Mouse (Mus musculus) intestine, embryonic 16.5 days (tissue): ENCODE measurements around the gene Irf6. TPM values are rescaled to one million over a fixed set of nuclear protein-coding genes. Genes with fewer than 3 reads are reported as not detected.

Experiments used
- ATAC-seq: fragments of 200-750 bp; cut with Nextera tagmentation; 2 replicates; pipeline ENCODE4 v1.8.0; 2017; ENCODE audit warnings: moderate TSS enrichment, moderate library complexity
- H3K27ac ChIP-seq: fragments of 300-500 bp; sonication (generic); 2 replicates; pipeline ENCODE4 v1.5.1; 2014; ENCODE audit warnings: mild to moderate bottlenecking, low read length
- H3K27me3 ChIP-seq: fragments of 300-500 bp; sonication (generic); replicated peaks from 2 replicates; pipeline ENCODE4 v1.6.1; 2014; ENCODE audit warnings: low read length, control low read depth, mixed read lengths; ENCODE audit not compliant: control insufficient read depth, insufficient read depth
- H3K36me3 ChIP-seq: fragments of 300-500 bp; sonication (generic); 2 replicates; pipeline ENCODE4 v1.6.1; 2014; ENCODE audit warnings: low read length, control low read depth; ENCODE audit not compliant: control insufficient read depth, insufficient read depth
- H3K4me1 ChIP-seq: fragments of 300-500 bp; sonication (generic); 2 replicates; pipeline ENCODE4 v1.6.1; 2014; ENCODE audit warnings: low read length, control low read depth, mixed read lengths; ENCODE audit not compliant: control insufficient read depth, insufficient read depth
- H3K4me2 ChIP-seq: fragments of 300-500 bp; sonication (generic); 2 replicates; pipeline ENCODE4 v1.6.1; 2014; ENCODE audit warnings: low read depth, low read length, control low read depth
- H3K4me3 ChIP-seq: fragments of 300-500 bp; sonication (generic); 2 replicates; pipeline ENCODE4 v1.5.1; 2014; ENCODE audit warnings: mild to moderate bottlenecking, low read length
- H3K9ac ChIP-seq: fragments of 300-500 bp; sonication (generic); 2 replicates; pipeline ENCODE4 v1.6.1; 2014; ENCODE audit warnings: low read depth, low read length
- H3K9me3 ChIP-seq: fragments of 300-500 bp; sonication (generic); 2 replicates; pipeline ENCODE4 v1.6.1; 2016; ENCODE audit warnings: low read length, control low read depth; ENCODE audit not compliant: control insufficient read depth
- WGBS: fragments of 180-500 bp; shearing (Covaris S2); extraction: QIAGEN DNeasy Blood & Tissue Kit; methylation state at CpG from one replicate; pipeline ENCODE4 v1.1.7; 2014; 5-methylcytosine and 5-hydroxymethylcytosine counted together
- polyA plus RNA-seq: library from polyadenylated mRNA; unstranded; fragments of >200 nt; fragmentation: Nextera tagmentation; extraction: Ambion mirVana; gene quantifications from 2 replicates; pipeline ENCODE4 v1.2.1, GENCODE M21; 2015

The Irf6 gene
- polyA plus RNA-seq, 1 experiment from 2014 or later: 95.0 TPM

DNA sequence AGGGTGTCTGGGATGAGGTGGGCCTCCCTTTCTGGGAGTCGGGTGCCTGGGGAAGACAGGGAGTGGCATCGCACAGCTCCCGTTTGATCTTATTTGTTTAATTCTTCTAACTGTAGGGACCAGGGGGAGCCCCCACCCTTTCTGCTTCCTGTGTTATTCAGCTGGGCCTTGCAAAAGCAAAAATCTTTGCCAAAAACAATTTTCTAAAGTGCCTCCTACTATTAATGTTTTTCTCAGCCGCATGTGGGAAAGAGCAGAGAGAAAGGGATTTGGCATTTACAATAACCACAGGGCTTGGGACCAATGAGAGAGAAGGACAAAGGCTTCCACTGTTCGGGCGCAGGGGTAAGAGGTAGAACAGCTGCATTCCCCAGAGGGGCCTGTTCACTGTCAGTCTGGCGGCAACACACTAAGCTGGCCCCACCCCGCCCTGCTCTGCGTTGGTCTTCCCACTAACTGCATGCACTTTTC lies 36.3 kb downstream of the Irf6 start:
- Histone ChIP-seq H3K27me3 (no peaks in the 10 kb centered on the region), H3K9ac (peak overlapping the region; percentile 35; the same call in 1 of the 2 replicates), H3K36me3 (no peaks in the 10 kb centered on the region), H3K4me3 (no peak overlapping the region), H3K9me3 (no peaks in the 10 kb centered on the region), H3K27ac (peak overlapping the region; percentile 85), H3K4me1 (peaks cover 25% of the 10 kb centered on the region), H3K4me2 (peak overlapping the region; percentile 11; the same call in 1 of the 2 replicates)
- ATAC-seq: peak; percentile 96
- WGBS: 14% methylated on average over 9 of the region's 9 CpGs

DNA sequence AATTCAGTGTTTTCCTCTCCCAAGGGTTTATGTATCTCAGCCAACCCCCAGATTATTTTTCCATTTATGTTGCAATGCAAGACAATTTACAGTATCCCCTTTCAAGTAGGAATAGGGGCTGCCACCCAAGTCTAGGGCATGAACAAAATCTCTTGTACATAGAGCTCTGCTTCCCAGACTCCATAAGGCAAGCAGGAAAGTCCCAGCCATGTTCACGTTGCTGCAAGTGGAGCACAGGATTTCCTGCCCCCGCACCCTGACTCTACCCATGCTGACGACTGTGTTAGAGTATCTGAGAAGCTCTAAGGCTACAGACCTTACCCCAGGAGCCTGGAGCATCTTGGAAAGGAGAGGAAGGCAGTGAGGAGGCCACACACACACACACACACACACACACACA lies 36.9 kb downstream of the Irf6 start:
- ATAC-seq: peak; percentile 18; the same call in 1 of the 2 replicates
- WGBS: 42% methylated on average over 3 of the region's 3 CpGs
- Histone ChIP-seq H3K9me3 (no peaks in the 10 kb centered on the region), H3K4me1 (peaks cover 25% of the 10 kb centered on the region), H3K4me3 (no peak overlapping the region), H3K27ac (peak overlapping the region; percentile 85), H3K27me3 (no peaks in the 10 kb centered on the region), H3K4me2 (no peak overlapping the region), H3K9ac (no peak overlapping the region), H3K36me3 (no peaks in the 10 kb centered on the region)

DNA sequence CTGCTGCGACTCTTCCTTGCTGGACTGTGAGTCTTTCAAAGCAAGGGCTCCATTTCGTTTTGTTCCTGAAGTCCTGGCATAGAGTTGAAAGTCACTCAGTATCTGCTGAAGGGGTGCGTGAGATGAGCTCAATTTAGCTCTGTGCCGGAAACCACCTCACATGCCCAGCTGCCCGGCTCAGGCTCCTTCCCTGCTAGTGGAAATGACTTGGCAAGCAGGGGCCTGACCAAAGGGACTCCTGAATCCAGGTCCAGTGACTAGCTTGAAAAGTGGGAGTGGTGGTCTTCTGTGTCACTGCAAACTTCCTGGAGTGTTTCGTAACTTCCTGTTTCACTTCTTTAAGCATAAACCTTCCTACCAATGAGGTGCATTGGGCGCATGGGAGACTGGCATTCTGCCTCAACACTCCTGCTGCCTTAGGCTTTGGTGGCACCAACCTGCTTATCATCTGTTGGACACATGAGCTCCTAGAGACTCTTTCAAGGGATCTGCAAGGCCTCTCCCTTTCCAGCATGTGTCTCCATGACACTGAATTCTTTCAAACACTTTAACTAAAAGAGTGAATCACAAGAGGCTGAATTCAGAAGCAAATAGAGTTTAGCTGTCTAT lies 38.9 kb downstream of the Irf6 start:
- Histone ChIP-seq H3K4me1 (peaks cover 25% of the 10 kb centered on the region), H3K27ac (no peak overlapping the region), H3K9me3 (no peaks in the 10 kb centered on the region), H3K9ac (no peak overlapping the region), H3K36me3 (no peaks in the 10 kb centered on the region), H3K4me3 (no peak overlapping the region), H3K4me2 (no peak overlapping the region), H3K27me3 (no peaks in the 10 kb centered on the region)
- ATAC-seq: no peak
- WGBS: 85% methylated on average over 7 of the region's 7 CpGs

DNA sequence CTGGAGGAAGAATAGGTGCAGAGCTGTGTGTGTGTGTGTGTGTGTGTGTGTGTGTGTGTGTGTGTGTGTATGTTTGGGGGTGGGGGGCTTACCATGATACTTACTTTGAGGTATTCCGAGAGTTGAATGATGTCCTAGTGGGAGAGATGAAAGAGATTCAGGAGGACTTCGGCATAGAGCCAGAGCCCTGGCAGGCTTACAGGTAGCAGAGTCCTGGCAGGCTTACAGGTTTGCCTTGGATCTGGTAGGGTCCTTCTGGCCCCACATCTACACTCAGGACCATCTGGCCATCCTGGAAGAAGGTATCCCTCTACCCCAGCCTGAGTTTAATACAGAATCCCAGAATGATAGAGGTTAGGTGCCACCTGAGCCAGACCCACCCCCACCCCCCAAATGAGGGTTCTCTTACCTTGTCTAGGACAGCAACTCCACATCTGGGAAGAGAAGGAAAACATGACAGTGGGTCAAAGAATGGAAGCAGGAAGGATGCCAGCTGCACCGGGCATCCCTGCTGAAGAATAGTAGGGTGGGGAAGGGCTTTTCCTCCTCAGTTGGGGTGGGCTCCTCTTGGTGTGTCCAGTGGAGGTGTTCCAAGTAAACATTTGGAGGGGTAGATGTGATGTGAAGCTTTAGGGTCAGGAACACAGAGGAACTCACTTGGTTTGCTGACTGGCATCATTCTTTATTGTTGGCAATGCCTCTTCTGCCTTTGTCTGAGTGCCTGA lies 41.7 kb downstream of the Irf6 start:
- Histone ChIP-seq H3K9ac (no peak overlapping the region), H3K27ac (no peak overlapping the region), H3K9me3 (no peaks in the 10 kb centered on the region), H3K27me3 (no peaks in the 10 kb centered on the region), H3K4me3 (no peak overlapping the region), H3K36me3 (no peaks in the 10 kb centered on the region), H3K4me2 (no peak overlapping the region), H3K4me1 (peaks cover 9% of the 10 kb centered on the region)
- ATAC-seq: no peak
- 76% methylated on average over 3 of the region's 3 CpGs for WGBS

DNA sequence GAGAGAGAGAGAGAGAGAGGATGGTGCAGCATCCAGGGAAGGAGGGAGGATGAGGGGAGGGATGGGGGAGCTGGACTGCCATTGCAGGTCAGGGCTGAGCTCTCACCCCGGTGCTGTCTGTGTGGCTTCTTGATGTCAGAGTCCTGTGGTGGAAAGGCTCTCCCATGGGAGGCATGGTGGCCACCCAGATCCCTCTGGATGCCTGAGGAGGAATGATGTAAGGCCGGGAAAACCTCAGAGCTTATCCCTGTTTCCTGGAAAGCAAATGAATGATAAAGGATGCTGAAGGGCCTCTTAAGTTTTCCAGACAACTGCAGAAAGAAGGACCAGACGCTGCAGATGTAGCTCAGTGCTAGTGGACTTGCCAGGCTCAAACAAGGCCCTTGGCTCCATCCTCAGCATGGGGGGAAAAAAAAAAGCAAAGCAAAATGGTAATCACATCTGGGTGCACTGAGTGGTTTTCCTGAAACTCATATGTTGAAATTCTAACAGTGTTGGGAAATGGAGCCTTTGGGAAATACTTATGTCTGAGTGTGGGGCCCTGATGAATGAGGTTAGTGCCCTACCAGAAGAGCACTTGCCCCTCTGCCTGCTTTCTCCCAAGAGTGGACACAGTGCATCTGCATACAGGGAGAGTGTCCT lies 42.4 kb downstream of the Irf6 start:
- no peaks in the 10 kb centered on the region for H3K27me3 ChIP-seq
- no peak overlapping the region for H3K27ac ChIP-seq
- no peak overlapping the region for H3K9ac ChIP-seq
- H3K4me2 ChIP-seq: no peak overlapping the region
- no peak overlapping the region for H3K4me3 ChIP-seq
- H3K36me3 ChIP-seq: no peaks in the 10 kb centered on the region
- no peak for ATAC-seq
- peaks cover 2% of the 10 kb centered on the region for H3K4me1 ChIP-seq
- H3K9me3 ChIP-seq: no peaks in the 10 kb centered on the region
- WGBS: 52% methylated on average over 3 of the region's 3 CpGs

DNA sequence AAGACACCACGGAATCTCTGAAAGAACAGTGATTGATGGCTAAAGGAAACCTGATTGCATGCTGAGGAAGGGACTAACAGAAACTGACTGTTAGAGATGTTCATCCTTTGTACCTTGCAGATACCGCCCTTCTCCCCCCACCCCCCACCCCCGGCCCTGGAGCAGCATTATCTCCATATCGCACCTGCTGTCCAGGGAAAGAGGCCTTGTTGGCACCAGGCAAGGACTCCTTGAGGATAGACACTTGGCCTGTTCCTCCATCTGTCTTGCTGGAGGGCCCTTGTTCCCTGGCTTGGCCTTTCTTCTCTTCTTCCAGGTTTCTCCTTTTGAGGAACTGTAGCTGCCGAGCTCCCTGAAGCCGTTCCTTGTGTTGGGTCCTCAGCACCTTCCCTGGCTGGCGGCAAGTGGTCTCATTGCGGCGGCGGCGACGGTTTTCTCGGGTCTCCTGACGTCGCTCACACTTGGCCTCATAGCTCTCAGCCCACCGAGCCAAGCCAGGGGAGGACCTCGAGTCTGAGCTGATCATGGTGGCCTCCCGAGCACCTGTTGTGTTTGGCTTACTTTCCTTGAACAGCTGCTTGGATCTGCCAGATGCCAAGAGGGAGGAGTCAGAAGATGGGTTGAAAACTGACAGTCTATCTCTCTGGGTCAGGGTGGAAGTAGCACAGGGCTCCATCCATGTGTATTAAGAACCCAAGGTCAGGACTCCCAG lies 44.7 kb downstream of the Irf6 start:
- 85% methylated on average over 18 of the region's 18 CpGs for WGBS
- Histone ChIP-seq H3K27me3 (no peaks in the 10 kb centered on the region), H3K9ac (no peak overlapping the region), H3K27ac (no peak overlapping the region), H3K4me1 (no peaks in the 10 kb centered on the region), H3K36me3 (no peaks in the 10 kb centered on the region), H3K4me2 (no peak overlapping the region), H3K4me3 (no peak overlapping the region), H3K9me3 (no peaks in the 10 kb centered on the region)
- ATAC-seq: 0 out of 2 replicates have a peak, but pooled peaks have one; percentile 6

DNA sequence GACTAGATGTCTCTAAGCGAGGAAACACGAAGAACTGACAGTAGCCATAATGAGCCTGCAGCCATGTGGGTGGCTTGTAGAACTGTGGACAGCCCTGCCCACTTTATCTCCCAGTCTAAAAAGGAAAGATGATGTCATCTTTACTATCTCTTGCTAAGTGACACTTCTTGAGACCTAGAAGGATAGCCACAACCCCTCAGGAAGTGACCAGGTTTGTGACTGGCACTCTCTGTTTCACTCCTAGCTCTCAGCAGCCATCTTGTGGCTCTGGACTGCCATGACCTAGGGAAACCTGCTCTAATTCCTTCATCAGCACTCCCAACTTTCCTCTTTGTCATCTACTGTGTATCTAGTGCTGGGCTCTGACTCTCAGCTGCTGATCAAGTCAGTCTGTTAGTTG lies 45.4 kb downstream of the Irf6 start:
- H3K27ac ChIP-seq: no peak overlapping the region
- 97% methylated on average over 2 of the region's 2 CpGs for WGBS
- ATAC-seq: peak; percentile 40; the same call in 1 of the 2 replicates
- no peak overlapping the region for H3K4me2 ChIP-seq
- H3K36me3 ChIP-seq: no peaks in the 10 kb centered on the region
- H3K9ac ChIP-seq: no peak overlapping the region
- H3K27me3 ChIP-seq: no peaks in the 10 kb centered on the region
- H3K9me3 ChIP-seq: no peaks in the 10 kb centered on the region
- no peaks in the 10 kb centered on the region for H3K4me1 ChIP-seq
- no peak overlapping the region for H3K4me3 ChIP-seq

DNA sequence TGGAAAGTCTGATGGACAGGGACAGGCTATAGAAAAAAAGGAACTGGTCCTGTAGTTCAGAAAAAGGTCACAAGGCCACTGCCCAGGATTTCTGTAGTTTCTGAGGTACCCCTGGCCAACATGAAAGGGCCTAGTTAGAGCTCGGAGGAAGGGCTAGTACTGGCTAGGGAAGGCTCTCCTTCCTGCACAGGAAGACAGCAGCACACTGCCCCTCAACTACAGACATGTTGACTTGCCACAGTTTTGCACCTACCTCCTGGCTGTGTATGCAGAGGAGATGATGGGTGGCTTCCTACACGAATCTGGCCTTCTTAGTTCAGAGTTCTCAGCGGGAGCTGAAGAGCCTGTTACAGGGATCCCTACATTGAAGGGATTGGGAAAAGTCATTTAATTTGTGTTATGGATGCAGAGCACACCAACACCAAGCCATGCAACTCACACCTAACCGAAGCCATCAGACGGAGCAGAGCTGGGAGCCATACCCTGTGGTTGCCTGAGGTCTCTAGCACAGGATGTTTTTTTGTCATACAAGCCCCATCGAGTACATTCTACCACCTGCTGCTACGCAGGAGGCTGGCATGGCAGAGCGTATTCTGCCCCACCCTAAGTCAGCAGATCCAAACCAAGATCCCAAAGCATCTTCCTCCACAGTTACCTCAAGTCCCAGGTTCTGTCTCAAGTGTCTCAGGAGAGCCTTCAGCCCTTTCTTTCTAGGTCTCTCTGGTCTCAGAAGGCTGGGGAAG lies 47.9 kb downstream of the Irf6 start:
- Histone ChIP-seq H3K27ac (no peak overlapping the region), H3K4me2 (no peak overlapping the region), H3K4me1 (no peaks in the 10 kb centered on the region), H3K4me3 (no peak overlapping the region), H3K9me3 (no peaks in the 10 kb centered on the region), H3K9ac (no peak overlapping the region), H3K36me3 (no peaks in the 10 kb centered on the region), H3K27me3 (no peaks in the 10 kb centered on the region)
- WGBS: 83% methylated on average over 8 of the region's 8 CpGs
- ATAC-seq: no peak
